Mouse (Mus musculus): ENCODE data around the gene Rps28. TPM values are rescaled to one million over a fixed set of nuclear protein-coding genes. Genes with fewer than 3 reads are reported as not detected.

Rps28 gene
- polyA plus RNA-seq, 1 experiment from 2014 or later, result 1,470 TPM

DNA sequence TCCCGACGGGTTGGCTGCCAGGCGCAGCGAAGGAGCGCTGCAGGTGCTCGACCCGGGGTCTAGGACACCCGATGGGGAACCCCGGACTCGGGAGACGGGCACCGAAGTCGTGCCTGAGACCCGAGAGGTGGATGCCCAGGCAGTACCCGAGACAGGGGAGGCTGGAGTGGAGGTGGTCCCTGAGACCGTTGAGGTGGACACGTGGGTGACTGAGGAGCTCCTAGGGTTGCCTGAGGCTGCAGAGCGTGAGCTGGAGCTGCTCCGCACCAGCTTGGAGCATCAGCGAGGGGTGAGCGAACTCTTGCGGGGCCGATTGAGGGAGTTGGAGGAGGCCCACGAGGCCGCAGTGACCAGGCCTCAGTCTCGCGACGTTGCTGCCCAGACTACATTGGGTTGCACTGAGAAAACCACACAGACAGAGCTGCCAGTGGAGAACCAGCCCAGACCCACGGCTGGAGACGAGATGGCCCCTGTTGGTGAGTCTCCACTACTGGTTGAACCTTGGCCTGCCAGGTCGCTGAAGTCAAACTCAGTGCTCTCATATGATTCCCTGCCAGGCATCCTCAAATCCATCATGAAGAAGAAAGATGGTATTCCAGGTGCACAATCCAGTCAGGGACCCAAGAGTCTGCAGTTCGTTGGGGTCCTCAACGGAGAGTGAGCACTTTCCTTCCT lies 6.3 kb downstream of the Rps28 start:
- ATAC-seq (ENCODE audit: insufficient number of reproducible peaks, insufficient read depth, low FRiP score, low read depth), result peak; percentile 15
- H3K4me3 ChIP-seq (ENCODE audit: low read depth, low read length), result peak overlapping the region; percentile 48
- H3K4me1 ChIP-seq (ENCODE audit: control insufficient read depth, insufficient read depth, low read length), result peaks cover 14% of the 10 kb centered on the region
- H3K4me2 ChIP-seq (replicated peaks; ENCODE audit: low read depth, low read length), result peak overlapping the region; percentile 92
- no peaks in the 10 kb centered on the region for H3K9me3 ChIP-seq (ENCODE audit: control insufficient read depth, low read depth, low read length)
- H3K36me3 ChIP-seq (ENCODE audit: control insufficient read depth, insufficient read depth, low read length), result peaks cover 35% of the 10 kb centered on the region
- H3K27me3 ChIP-seq (ENCODE audit: control insufficient read depth, insufficient read depth, low read length), result no peaks in the 10 kb centered on the region
- H3K27ac ChIP-seq (ENCODE audit: low read length), result peak overlapping the region; percentile 70; the same call in 1 of the 2 replicates
- WGBS, result 15% methylated on average over 33 of the region's 33 CpGs
- peak overlapping the region; percentile 71; the same call in 1 of the 2 replicates for H3K9ac ChIP-seq (replicated peaks; ENCODE audit: low read depth, low read length)

GRCm38 (mm10) chr17:33817184-33817968 lies 7.0 kb downstream of the Rps28 start:
- Histone ChIP-seq H3K4me3 (ENCODE audit: low read depth, low read length) (peak overlapping the region; percentile 48), H3K27me3 (ENCODE audit: control insufficient read depth, insufficient read depth, low read length) (no peaks in the 10 kb centered on the region), H3K36me3 (ENCODE audit: control insufficient read depth, insufficient read depth, low read length) (peaks cover 30% of the 10 kb centered on the region), H3K9ac (replicated peaks; ENCODE audit: low read depth, low read length) (peak overlapping the region; percentile 71), H3K27ac (ENCODE audit: low read length) (peak overlapping the region; percentile 85), H3K4me2 (replicated peaks; ENCODE audit: low read depth, low read length) (peak overlapping the region; percentile 92), H3K4me1 (ENCODE audit: control insufficient read depth, insufficient read depth, low read length) (peaks cover 10% of the 10 kb centered on the region), H3K9me3 (ENCODE audit: control insufficient read depth, low read depth, low read length) (no peaks in the 10 kb centered on the region)
- peak; percentile 97 for ATAC-seq (ENCODE audit: insufficient number of reproducible peaks, insufficient read depth, low FRiP score, low read depth)
- WGBS, result under 1% methylated on average over 89 of the region's 89 CpGs

- H3K4me1 ChIP-seq (ENCODE audit: control insufficient read depth, insufficient read depth, low read length), result peaks cover 10% of the 10 kb centered on the region; the same call in 1 of the 2 replicates
- 59% methylated on average over 5 of the region's 5 CpGs for WGBS
- H3K27ac ChIP-seq (ENCODE audit: low read length), result no peak overlapping the region
- H3K4me2 ChIP-seq (replicated peaks; ENCODE audit: low read depth, low read length), result peak overlapping the region; percentile 92
- peak overlapping the region; percentile 71; the same call in 1 of the 2 replicates for H3K9ac ChIP-seq (replicated peaks; ENCODE audit: low read depth, low read length)
- no peaks in the 10 kb centered on the region for H3K9me3 ChIP-seq (ENCODE audit: control insufficient read depth, low read depth, low read length)
- peak overlapping the region; percentile 48; the same call in 1 of the 2 replicates for H3K4me3 ChIP-seq (ENCODE audit: low read depth, low read length)
- ATAC-seq (ENCODE audit: insufficient number of reproducible peaks, insufficient read depth, low FRiP score, low read depth), result no peak
- peaks cover 22% of the 10 kb centered on the region; the same call in 1 of the 2 replicates for H3K36me3 ChIP-seq (ENCODE audit: control insufficient read depth, insufficient read depth, low read length)
- no peaks in the 10 kb centered on the region for H3K27me3 ChIP-seq (ENCODE audit: control insufficient read depth, insufficient read depth, low read length)
Measured at GRCm38 (mm10) chr17:33816612-33817011, 7.8 kb downstream of the Rps28 start.

- Histone ChIP-seq H3K4me3 (ENCODE audit: low read depth, low read length) (no peak overlapping the region), H3K9me3 (ENCODE audit: control insufficient read depth, low read depth, low read length) (no peaks in the 10 kb centered on the region), H3K27me3 (ENCODE audit: control insufficient read depth, insufficient read depth, low read length) (no peaks in the 10 kb centered on the region), H3K9ac (replicated peaks; ENCODE audit: low read depth, low read length) (no peak overlapping the region), H3K4me2 (replicated peaks; ENCODE audit: low read depth, low read length) (no peak overlapping the region), H3K4me1 (ENCODE audit: control insufficient read depth, insufficient read depth, low read length) (peaks cover 10% of the 10 kb centered on the region; the same call in 1 of the 2 replicates), H3K27ac (ENCODE audit: low read length) (no peak overlapping the region), H3K36me3 (ENCODE audit: control insufficient read depth, insufficient read depth, low read length) (peaks cover 10% of the 10 kb centered on the region; the same call in 1 of the 2 replicates)
- ATAC-seq (ENCODE audit: insufficient number of reproducible peaks, insufficient read depth, low FRiP score, low read depth), result no peak
- WGBS, result 89% methylated on average over 6 of the region's 6 CpGs
Measured at GRCm38 (mm10) chr17:33815399-33815798, 9.0 kb downstream of the Rps28 start.

DNA sequence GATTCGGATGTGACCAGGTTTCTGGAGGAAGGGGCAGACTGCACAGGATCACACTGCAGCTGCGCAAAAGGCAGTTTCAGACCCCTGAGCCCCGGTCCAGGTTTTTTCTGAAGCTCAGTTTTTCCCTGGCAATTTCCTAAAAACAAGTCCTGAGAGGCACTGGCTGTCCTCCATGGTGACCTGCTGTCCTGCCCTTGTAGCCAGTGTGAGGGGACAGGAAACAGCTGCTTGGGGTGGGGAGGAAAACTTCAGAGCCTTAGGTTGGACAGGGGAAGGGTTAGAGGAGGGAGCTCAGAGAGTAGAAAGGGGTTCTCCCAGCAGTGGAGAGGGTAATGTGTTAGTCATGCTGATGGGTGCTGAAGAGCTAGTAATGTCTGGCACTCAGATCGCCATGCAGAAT lies 11.4 kb downstream of the Rps28 start:
- H3K27ac ChIP-seq (ENCODE audit: low read length), result no peak overlapping the region
- H3K4me2 ChIP-seq (replicated peaks; ENCODE audit: low read depth, low read length), result no peak overlapping the region
- no peak overlapping the region for H3K9ac ChIP-seq (replicated peaks; ENCODE audit: low read depth, low read length)
- H3K4me3 ChIP-seq (ENCODE audit: low read depth, low read length), result no peak overlapping the region
- 49% methylated on average over 4 of the region's 4 CpGs for WGBS
- H3K4me1 ChIP-seq (ENCODE audit: control insufficient read depth, insufficient read depth, low read length), result peaks cover 6% of the 10 kb centered on the region; the same call in 1 of the 2 replicates
- no peaks in the 10 kb centered on the region for H3K36me3 ChIP-seq (ENCODE audit: control insufficient read depth, insufficient read depth, low read length)
- H3K9me3 ChIP-seq (ENCODE audit: control insufficient read depth, low read depth, low read length), result no peaks in the 10 kb centered on the region
- H3K27me3 ChIP-seq (ENCODE audit: control insufficient read depth, insufficient read depth, low read length), result no peaks in the 10 kb centered on the region
- no peak for ATAC-seq (ENCODE audit: insufficient number of reproducible peaks, insufficient read depth, low FRiP score, low read depth)

- no peaks in the 10 kb centered on the region for H3K9me3 ChIP-seq (ENCODE audit: control insufficient read depth, low read depth, low read length)
- 41% methylated on average over 3 of the region's 3 CpGs for WGBS
- H3K4me1 ChIP-seq (ENCODE audit: control insufficient read depth, insufficient read depth, low read length), result peaks cover 4% of the 10 kb centered on the region; the same call in 1 of the 2 replicates
- H3K36me3 ChIP-seq (ENCODE audit: control insufficient read depth, insufficient read depth, low read length), result no peaks in the 10 kb centered on the region
- no peak overlapping the region for H3K4me3 ChIP-seq (ENCODE audit: low read depth, low read length)
- H3K4me2 ChIP-seq (replicated peaks; ENCODE audit: low read depth, low read length), result no peak overlapping the region
- ATAC-seq (ENCODE audit: insufficient number of reproducible peaks, insufficient read depth, low FRiP score, low read depth), result no peak
- H3K27me3 ChIP-seq (ENCODE audit: control insufficient read depth, insufficient read depth, low read length), result no peaks in the 10 kb centered on the region
- no peak overlapping the region for H3K9ac ChIP-seq (replicated peaks; ENCODE audit: low read depth, low read length)
- no peak overlapping the region for H3K27ac ChIP-seq (ENCODE audit: low read length)
Measured at GRCm38 (mm10) chr17:33812475-33812874, 11.9 kb downstream of the Rps28 start.

DNA sequence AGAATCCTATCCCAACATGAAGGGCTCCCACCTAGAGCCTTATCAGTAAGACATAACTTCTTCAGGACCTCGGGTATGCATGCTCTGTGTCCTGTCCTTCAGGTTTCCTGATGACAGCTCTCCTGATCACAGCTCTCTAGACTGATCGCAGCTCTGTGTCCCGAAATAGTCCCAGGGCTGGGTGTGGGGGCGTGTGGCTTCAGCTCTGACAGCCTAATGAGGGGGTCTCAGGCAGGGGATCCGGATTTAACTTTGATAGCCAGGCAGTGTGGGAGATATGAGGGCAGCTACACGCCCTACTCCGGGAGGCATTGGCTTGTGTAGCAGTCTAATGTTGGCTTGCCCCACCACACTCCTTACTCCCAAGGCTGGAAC lies 13.2 kb downstream of the Rps28 start:
- no peak for ATAC-seq (ENCODE audit: insufficient number of reproducible peaks, insufficient read depth, low FRiP score, low read depth)
- H3K9ac ChIP-seq (replicated peaks; ENCODE audit: low read depth, low read length), result no peak overlapping the region; the same call in 1 of the 2 replicates
- H3K4me1 ChIP-seq (ENCODE audit: control insufficient read depth, insufficient read depth, low read length), result no peaks in the 10 kb centered on the region
- no peaks in the 10 kb centered on the region for H3K9me3 ChIP-seq (ENCODE audit: control insufficient read depth, low read depth, low read length)
- H3K27me3 ChIP-seq (ENCODE audit: control insufficient read depth, insufficient read depth, low read length), result no peaks in the 10 kb centered on the region
- WGBS, result 14% methylated on average over 7 of the region's 7 CpGs
- peak overlapping the region; percentile 87 for H3K4me2 ChIP-seq (replicated peaks; ENCODE audit: low read depth, low read length)
- peak overlapping the region; percentile 48 for H3K4me3 ChIP-seq (ENCODE audit: low read depth, low read length)
- H3K36me3 ChIP-seq (ENCODE audit: control insufficient read depth, insufficient read depth, low read length), result no peaks in the 10 kb centered on the region
- no peak overlapping the region; the same call in 1 of the 2 replicates for H3K27ac ChIP-seq (ENCODE audit: low read length)

- H3K27me3 ChIP-seq (ENCODE audit: control insufficient read depth, insufficient read depth, low read length), result no peaks in the 10 kb centered on the region
- no peaks in the 10 kb centered on the region for H3K9me3 ChIP-seq (ENCODE audit: control insufficient read depth, low read depth, low read length)
- ATAC-seq (ENCODE audit: insufficient number of reproducible peaks, insufficient read depth, low FRiP score, low read depth), result peak; percentile 99
- H3K9ac ChIP-seq (replicated peaks; ENCODE audit: low read depth, low read length), result peak within 1 kb of the TSS; percentile 25; the same call in 1 of the 2 replicates
- no peaks in the 10 kb centered on the region for H3K36me3 ChIP-seq (ENCODE audit: control insufficient read depth, insufficient read depth, low read length)
- H3K4me2 ChIP-seq (replicated peaks; ENCODE audit: low read depth, low read length), result peak within 1 kb of the TSS; percentile 87
- no peaks in the 10 kb centered on the region for H3K4me1 ChIP-seq (ENCODE audit: control insufficient read depth, insufficient read depth, low read length)
- no peak within 1 kb of the TSS; the same call in 1 of the 2 replicates for H3K27ac ChIP-seq (ENCODE audit: low read length)
- WGBS, result 1% methylated on average over 36 of the region's 36 CpGs
- peak within 1 kb of the TSS; percentile 48 for H3K4me3 ChIP-seq (ENCODE audit: low read depth, low read length)
Measured at GRCm38 (mm10) chr17:33810334-33811141, 13.8 kb downstream of the Rps28 start, which contains the start of gene Kank3. Gene Kank3 (plus strand): TSS chr17:33810519.
